Mouse (Mus musculus) midbrain, embryonic 14.5 days (tissue): Measurements from ENCODE around the gene Blvra. TPM values are rescaled to one million over a fixed set of nuclear protein-coding genes. Genes with fewer than 3 reads are reported as not detected.
"Not testable (repeated sequence)": the region's sequence is repeated elsewhere in the genome, so short reads cannot be mapped to it uniquely, and the experiment has no call there.

Experiments used
- ATAC-seq: fragments of 200-750 bp; cut with Nextera tagmentation; 2 replicates; pipeline ENCODE4 v1.8.0; 2017; ENCODE audit warnings: moderate number of reproducible peaks, moderate library complexity; ENCODE audit not compliant: low FRiP score, low TSS enrichment
- DNase-seq: peaks from one replicate; pipeline ENCODE4 v3.0.0-alpha.2; 2015
- H3K27ac ChIP-seq: fragments of 300-500 bp; sonication (generic); replicated peaks from 2 replicates; pipeline ENCODE4 v1.5.1; 2014; ENCODE audit warnings: mild to moderate bottlenecking, low read depth, low read length, moderate library complexity
- H3K27me3 ChIP-seq: fragments of 300-500 bp; sonication (generic); 2 replicates; pipeline ENCODE4 v1.6.1; 2014; ENCODE audit warnings: low read length, control low read depth, mixed read lengths; ENCODE audit not compliant: control insufficient read depth, insufficient read depth
- H3K36me3 ChIP-seq: fragments of 300-500 bp; sonication (generic); 2 replicates; pipeline ENCODE4 v1.6.1; 2014; ENCODE audit warnings: low read length, control low read depth; ENCODE audit not compliant: control insufficient read depth, insufficient read depth
- H3K4me1 ChIP-seq: fragments of 300-500 bp; sonication (generic); 2 replicates; pipeline ENCODE4 v1.6.1; 2014; ENCODE audit warnings: mild to moderate bottlenecking, antibody characterized with exemption, low read length, control low read depth; ENCODE audit not compliant: control insufficient read depth, insufficient read depth
- H3K4me2 ChIP-seq: fragments of 300-500 bp; sonication (generic); 2 replicates; pipeline ENCODE4 v1.6.1; 2014; ENCODE audit warnings: mild to moderate bottlenecking, low read length, moderate library complexity
- H3K4me3 ChIP-seq: fragments of 300-500 bp; sonication (generic); replicated peaks from 2 replicates; pipeline ENCODE4 v1.5.1; 2014; ENCODE audit warnings: low read depth, low read length
- H3K9ac ChIP-seq: fragments of 300-500 bp; sonication (generic); replicated peaks from 2 replicates; pipeline ENCODE4 v1.6.1; 2014; ENCODE audit warnings: mild to moderate bottlenecking, low read length, moderate library complexity
- H3K9me3 ChIP-seq: fragments of 300-500 bp; sonication (generic); 2 replicates; pipeline ENCODE4 v1.6.1; 2016; ENCODE audit warnings: low read length, control low read depth, mixed read lengths; ENCODE audit not compliant: control insufficient read depth
- WGBS: fragments of 180-500 bp; shearing (Covaris S2); extraction: QIAGEN DNeasy Blood & Tissue Kit; methylation state at CpG from one replicate; pipeline ENCODE4 v1.1.7; 2014; 5-methylcytosine and 5-hydroxymethylcytosine counted together
- polyA plus RNA-seq: library from polyadenylated mRNA; unstranded; fragments of >200 nt; fragmentation: Nextera tagmentation; extraction: Ambion mirVana; gene quantifications from 2 replicates; pipeline ENCODE4 v1.2.1, GENCODE M21; 2014

Gene Blvra
- polyA plus RNA-seq, 1 experiment from 2014 or later, result 27.3 TPM

- Histone ChIP-seq H3K4me3 (no peak overlapping the region), H3K36me3 (no peaks in the 10 kb centered on the region), H3K9me3 (no peaks in the 10 kb centered on the region), H3K9ac (no peak overlapping the region), H3K4me2 (no peak overlapping the region), H3K4me1 (no peaks in the 10 kb centered on the region), H3K27me3 (no peaks in the 10 kb centered on the region), H3K27ac (no peak overlapping the region)
- 82% methylated on average over 9 of the region's 9 CpGs for whole genome bisulfite sequencing
- DNase-seq (no peak), ATAC-seq (no peak)
These were observed 7.1 kb downstream of the Blvra start for GRCm38 (mm10) chr2:127077611-127078010.

- H3K4me3 ChIP-seq, H3K27me3 ChIP-seq, H3K36me3 ChIP-seq, H3K4me1 ChIP-seq, H3K9ac ChIP-seq, H3K9me3 ChIP-seq, H3K27ac ChIP-seq, H3K4me2 ChIP-seq, DNase-seq, ATAC-seq: not testable (repeated sequence)
- WGBS, result 85% methylated on average over 2 of the region's 2 CpGs
These were observed 8.6 kb downstream of the Blvra start for GRCm38 (mm10) chr2:127079066-127079465.

GRCm38 (mm10) chr2:127079881-127080590, 9.6 kb downstream of the Blvra start:
- Histone ChIP-seq H3K36me3 (no peaks in the 10 kb centered on the region), H3K4me3 (no peak overlapping the region), H3K27me3 (no peaks in the 10 kb centered on the region), H3K9ac (no peak overlapping the region), H3K4me1 (no peaks in the 10 kb centered on the region), H3K4me2 (no peak overlapping the region), H3K27ac (no peak overlapping the region), H3K9me3 (no peaks in the 10 kb centered on the region)
- DNase-seq, result no peak
- WGBS, result 95% methylated on average over 11 of the region's 11 CpGs
- no peak for ATAC-seq

DNA sequence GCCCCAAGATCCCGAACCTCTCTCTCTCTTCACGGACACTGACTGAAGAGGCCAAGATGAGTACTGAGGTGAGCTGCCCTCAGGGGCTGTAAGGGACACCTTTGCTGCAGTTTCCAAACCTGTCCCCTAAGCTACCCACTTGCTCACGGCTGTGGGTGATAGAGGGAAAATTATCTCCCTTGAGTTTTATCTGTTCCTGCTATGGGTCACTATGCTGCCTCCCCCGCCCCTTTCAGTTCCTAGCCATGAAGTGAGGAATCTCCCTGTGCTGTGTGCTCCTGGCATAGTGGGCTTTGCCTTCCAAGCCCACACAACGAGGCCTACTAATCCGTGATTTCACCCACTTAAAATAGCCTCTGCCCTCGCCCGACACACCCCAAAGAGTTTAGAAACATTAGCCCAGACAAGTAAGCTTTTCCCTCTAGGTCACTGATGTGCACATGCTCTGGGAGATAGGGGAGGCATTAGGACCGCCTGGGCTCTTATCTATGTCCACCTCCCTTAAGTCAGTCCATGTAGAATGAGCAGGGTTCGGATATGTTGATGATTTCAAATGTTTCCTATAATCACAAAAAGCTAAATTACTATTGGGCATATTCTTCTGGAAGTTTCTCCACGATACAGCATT, 10.2 kb downstream of the Blvra start:
- Histone ChIP-seq H3K36me3 (no peaks in the 10 kb centered on the region), H3K9ac (no peak overlapping the region), H3K4me2 (no peak overlapping the region), H3K4me1 (no peaks in the 10 kb centered on the region), H3K27me3 (no peaks in the 10 kb centered on the region), H3K4me3 (no peak overlapping the region), H3K27ac (no peak overlapping the region), H3K9me3 (no peaks in the 10 kb centered on the region)
- DNase-seq (no peak), ATAC-seq (no peak)
- 93% methylated on average over 11 of the region's 11 CpGs for WGBS

GRCm38 (mm10) chr2:127086235-127086634, 15.8 kb downstream of the Blvra start:
- DNase-seq (no peak), ATAC-seq (no peak)
- Histone ChIP-seq H3K4me2 (no peak overlapping the region), H3K9me3 (no peaks in the 10 kb centered on the region), H3K4me1 (no peaks in the 10 kb centered on the region), H3K27me3 (no peaks in the 10 kb centered on the region), H3K4me3 (no peak overlapping the region), H3K9ac (no peak overlapping the region), H3K36me3 (no peaks in the 10 kb centered on the region), H3K27ac (no peak overlapping the region)
- WGBS, result 90% methylated on average over 5 of the region's 5 CpGs

DNA sequence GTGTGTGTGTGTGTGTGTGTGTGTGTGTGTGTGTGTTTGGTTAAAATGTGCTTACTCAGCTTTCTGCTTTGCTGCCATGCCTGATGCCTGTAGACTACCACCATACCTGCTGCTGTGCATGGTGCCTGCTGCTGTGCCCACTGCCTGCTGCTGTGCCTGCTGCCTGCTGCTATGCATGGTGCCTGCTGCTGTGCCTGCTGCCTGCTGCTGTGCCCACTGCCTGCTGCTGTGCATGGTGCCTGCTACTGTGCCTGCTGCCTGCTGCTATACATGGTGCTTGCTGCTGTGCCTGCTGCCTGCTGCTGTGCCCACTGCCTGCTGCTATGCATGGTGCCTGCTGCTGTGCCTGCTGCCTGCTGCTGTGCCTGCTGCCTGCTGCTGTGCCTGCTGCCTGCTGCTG, 19.7 kb downstream of the Blvra start:
- H3K27me3 ChIP-seq, H3K27ac ChIP-seq, H3K9ac ChIP-seq, DNase-seq, ATAC-seq, H3K4me2 ChIP-seq, H3K9me3 ChIP-seq, H3K36me3 ChIP-seq, H3K4me3 ChIP-seq, H3K4me1 ChIP-seq: not testable (repeated sequence)

GRCm38 (mm10) chr2:127092000-127092399, 21.5 kb downstream of the Blvra start:
- Histone ChIP-seq H3K36me3 (no peaks in the 10 kb centered on the region), H3K4me1 (no peaks in the 10 kb centered on the region), H3K9ac (no peak overlapping the region), H3K27me3 (no peaks in the 10 kb centered on the region), H3K4me3 (no peak overlapping the region), H3K4me2 (no peak overlapping the region), H3K9me3 (no peaks in the 10 kb centered on the region), H3K27ac (no peak overlapping the region)
- ATAC-seq (no peak), DNase-seq (no peak)
- WGBS, result 76% methylated on average over 8 of the region's 8 CpGs

- H3K4me2 ChIP-seq, result no peak overlapping the region
- ATAC-seq (no peak), DNase-seq (no peak)
- H3K27me3 ChIP-seq, result no peaks in the 10 kb centered on the region
- H3K4me1 ChIP-seq, result no peaks in the 10 kb centered on the region
- H3K27ac ChIP-seq, result no peak overlapping the region
- peaks cover 48% of the 10 kb centered on the region for H3K36me3 ChIP-seq
- no peak overlapping the region for H3K4me3 ChIP-seq
- WGBS, result 99% methylated on average over 4 of the region's 4 CpGs
- H3K9me3 ChIP-seq, result no peaks in the 10 kb centered on the region
- H3K9ac ChIP-seq, result no peak overlapping the region
These were observed 38.5 kb downstream of the Blvra start for GRCm38 (mm10) chr2:127108986-127109385.

DNA sequence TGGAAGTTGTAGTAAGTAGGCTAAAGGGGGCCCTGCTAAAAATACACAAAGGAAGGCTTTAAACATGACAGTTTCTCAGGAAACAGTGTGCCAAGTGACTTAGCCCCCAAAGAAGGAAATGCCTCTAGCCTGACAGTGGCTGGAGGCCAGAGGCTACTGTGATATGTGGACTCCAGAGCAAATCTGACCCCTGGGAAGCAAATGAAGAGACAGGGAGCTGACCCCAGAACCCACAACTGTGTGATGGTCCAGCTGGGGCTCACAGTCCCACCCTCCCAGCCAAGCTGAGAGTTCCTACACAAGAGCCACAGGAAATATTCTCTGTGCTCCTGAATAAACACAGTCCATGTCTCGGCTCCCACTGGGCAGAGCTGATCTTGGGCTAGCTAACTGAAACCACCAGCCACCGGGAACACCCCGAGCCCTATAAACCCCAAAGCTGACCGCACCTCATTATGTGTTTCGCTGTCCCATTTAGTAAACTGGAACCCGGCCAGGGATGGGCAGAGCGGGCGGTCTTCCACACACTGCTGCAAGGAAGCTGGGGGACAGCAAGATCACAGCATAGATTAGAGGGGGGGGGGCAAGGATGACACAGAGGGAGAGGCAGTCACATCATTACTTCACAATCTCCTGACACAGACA, 51.2 kb downstream of the Blvra start:
- 92% methylated on average over 8 of the region's 8 CpGs for WGBS
- Histone ChIP-seq H3K4me1 (no peaks in the 10 kb centered on the region), H3K9me3 (no peaks in the 10 kb centered on the region), H3K9ac (no peak overlapping the region), H3K27me3 (no peaks in the 10 kb centered on the region), H3K27ac (no peak overlapping the region), H3K4me3 (no peak overlapping the region), H3K4me2 (no peak overlapping the region), H3K36me3 (peaks cover 58% of the 10 kb centered on the region)
- DNase-seq (no peak), ATAC-seq (no peak)
